Mouse (Mus musculus) naive thymus-derived CD4-positive, alpha-beta T cell, adult 2 months (primary cell): Measurements from ENCODE around the gene Olfr1129.
"Not testable (repeated sequence)": the region's sequence is repeated elsewhere in the genome, so short reads cannot be mapped to it uniquely, and the experiment has no call there.

Experiments
- DNase-seq: peaks from one replicate; pipeline ENCODE4 v3.0.0-alpha.2; 2011; ENCODE audit warnings: low read depth

Olfr1129 gene

GRCm38 (mm10) chr2:87573602-87574001 lies at the start of gene Olfr1129:
Gene Olfr1129, plus strand, starts transcription at chr2:87573902.
- DNase-seq: not testable (repeated sequence)

GRCm38 (mm10) chr2:87525899-87526616 lies 47.6 kb upstream of the Olfr1129 start:
- not testable (repeated sequence) for DNase-seq

- no peak for DNase-seq
These were observed 42.2 kb upstream of the Olfr1129 start, which contains the start of gene Olfr153 for GRCm38 (mm10) chr2:87531496-87531895. Gene Olfr153, plus strand, starts transcription at chr2:87531796.

- no peak for DNase-seq
These were observed 38.9 kb upstream of the Olfr1129 start for GRCm38 (mm10) chr2:87534826-87535225.

- no peak for DNase-seq
These were observed 28.3 kb upstream of the Olfr1129 start, which contains the start of gene Olfr1128 for GRCm38 (mm10) chr2:87545442-87545841. Gene Olfr1128, minus strand, starts transcription at chr2:87545542.

- not testable (repeated sequence) for DNase-seq
These were observed 32.2 kb downstream of the Olfr1129 start, which contains the start of gene Olfr1130 for GRCm38 (mm10) chr2:87605912-87606311. Gene Olfr1130, plus strand, starts transcription at chr2:87606212.

- DNase-seq: no peak
These were observed 53.1 kb downstream of the Olfr1129 start, which contains the start of gene Olfr1131 for GRCm38 (mm10) chr2:87626804-87627203. Gene Olfr1131, plus strand, starts transcription at chr2:87627104.
